Mouse (Mus musculus): ENCODE results near the gene Ifi47.
A peak's percentile ranks its signal among the peaks of the same experiment; 100 is the strongest.

Gene Ifi47

GRCm38 (mm10) chr11:49089735-49090507, 13.5 kb downstream of the Ifi47 start:
- peak; percentile 13 for DNase-seq (ENCODE audit: low spot score)

GRCm38 (mm10) chr11:49090551-49090950, 14.2 kb downstream of the Ifi47 start:
- DNase-seq (ENCODE audit: low spot score): no peak

GRCm38 (mm10) chr11:49091171-49091570, 14.8 kb downstream of the Ifi47 start:
- DNase-seq (ENCODE audit: low spot score): no peak

DNA sequence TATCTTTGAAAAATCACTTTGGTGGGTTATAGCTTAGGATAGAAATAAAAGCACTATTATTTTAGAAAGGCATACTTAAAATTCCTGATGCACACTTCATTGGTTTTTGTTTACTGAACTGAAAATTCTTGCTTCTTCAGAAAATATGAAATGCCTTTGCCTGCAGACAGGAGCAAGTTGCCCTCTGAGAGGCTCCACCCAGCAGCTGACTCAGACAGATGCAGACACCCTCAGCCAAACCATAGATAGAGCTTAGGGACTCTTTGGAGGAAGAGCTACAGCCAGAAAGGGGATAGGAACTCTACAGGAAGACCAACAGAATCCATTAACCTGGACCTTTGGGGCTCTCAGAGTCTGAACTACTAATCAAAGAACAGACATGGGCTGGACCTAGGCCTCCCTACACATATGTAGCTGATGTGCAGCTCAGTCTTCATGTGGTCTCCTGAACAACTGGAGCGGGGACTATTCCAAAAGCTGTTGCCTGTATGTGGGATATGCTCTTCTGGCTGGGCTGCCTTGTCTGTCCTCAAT, 15.7 kb downstream of the Ifi47 start:
- DNase-seq (ENCODE audit: low spot score): no peak

GRCm38 (mm10) chr11:49092786-49093185, 16.4 kb downstream of the Ifi47 start:
- DNase-seq (ENCODE audit: low spot score): no peak

- no peak for DNase-seq (ENCODE audit: low spot score)
These were observed 17.7 kb downstream of the Ifi47 start for GRCm38 (mm10) chr11:49093861-49094660.

DNA sequence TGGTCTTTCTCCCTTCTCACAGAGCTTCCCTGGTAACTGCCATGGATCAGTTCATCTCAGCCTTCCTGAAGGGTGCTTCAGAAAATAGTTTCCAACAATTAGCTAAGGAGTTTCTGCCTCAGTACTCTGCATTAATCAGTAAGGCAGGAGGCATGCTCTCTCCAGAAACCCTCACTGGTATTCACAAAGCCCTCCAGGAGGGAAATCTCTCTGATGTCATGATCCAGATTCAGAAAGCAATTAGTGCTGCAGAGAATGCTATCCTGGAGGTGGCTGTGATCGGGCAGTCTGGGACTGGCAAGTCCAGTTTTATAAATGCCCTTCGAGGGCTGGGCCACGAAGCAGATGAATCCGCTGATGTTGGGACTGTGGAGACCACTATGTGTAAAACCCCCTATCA, 19.0 kb downstream of the Ifi47 start:
- no peak for DNase-seq (ENCODE audit: low spot score)

DNA sequence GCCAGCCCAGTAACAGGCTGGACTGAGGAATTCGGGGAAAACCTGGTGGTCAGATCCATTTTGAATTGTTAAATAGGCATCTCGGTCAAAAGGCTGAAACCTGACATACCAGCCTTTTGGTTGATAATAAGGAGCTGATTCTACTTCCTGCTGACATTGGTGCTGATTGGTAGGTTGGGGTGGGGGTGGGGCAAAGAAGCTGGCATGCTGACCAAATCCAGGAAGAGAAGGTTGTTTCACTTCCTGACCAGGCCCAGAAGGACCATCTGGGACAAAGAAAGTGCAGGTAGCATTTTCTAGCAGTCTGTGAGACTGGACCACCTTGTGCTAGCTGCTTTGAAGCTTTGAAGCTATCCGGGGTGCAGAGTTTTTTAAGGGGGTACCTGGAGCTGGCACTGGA, 24.0 kb downstream of the Ifi47 start:
- peak; percentile 25 for DNase-seq (ENCODE audit: low spot score)

- no peak for DNase-seq (ENCODE audit: low spot score)
These were observed 25.1 kb downstream of the Ifi47 start for GRCm38 (mm10) chr11:49101500-49101899.

- peak; percentile 95 for DNase-seq (ENCODE audit: low spot score)
These were observed 26.8 kb downstream of the Ifi47 start for GRCm38 (mm10) chr11:49103047-49103693.

DNA sequence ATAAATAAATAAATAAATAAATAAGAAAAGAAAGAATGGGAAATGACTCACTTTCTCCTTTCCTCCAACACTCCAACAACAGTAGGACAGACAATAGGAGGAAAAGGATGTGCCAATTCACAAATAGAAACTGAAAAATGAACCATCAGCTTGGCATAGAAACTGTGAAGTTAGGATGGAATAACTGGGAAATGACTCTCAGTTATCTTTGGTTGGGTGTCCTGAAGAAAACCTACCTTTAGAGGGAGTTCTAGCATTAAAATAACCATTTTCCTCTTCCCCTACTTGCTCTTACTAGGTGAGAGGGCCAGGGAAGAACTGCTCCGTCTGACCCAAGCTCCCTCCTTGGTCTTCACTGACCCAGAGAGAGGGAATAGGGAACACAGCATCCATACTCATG, 29.4 kb downstream of the Ifi47 start:
- no peak for DNase-seq (ENCODE audit: low spot score)

DNA sequence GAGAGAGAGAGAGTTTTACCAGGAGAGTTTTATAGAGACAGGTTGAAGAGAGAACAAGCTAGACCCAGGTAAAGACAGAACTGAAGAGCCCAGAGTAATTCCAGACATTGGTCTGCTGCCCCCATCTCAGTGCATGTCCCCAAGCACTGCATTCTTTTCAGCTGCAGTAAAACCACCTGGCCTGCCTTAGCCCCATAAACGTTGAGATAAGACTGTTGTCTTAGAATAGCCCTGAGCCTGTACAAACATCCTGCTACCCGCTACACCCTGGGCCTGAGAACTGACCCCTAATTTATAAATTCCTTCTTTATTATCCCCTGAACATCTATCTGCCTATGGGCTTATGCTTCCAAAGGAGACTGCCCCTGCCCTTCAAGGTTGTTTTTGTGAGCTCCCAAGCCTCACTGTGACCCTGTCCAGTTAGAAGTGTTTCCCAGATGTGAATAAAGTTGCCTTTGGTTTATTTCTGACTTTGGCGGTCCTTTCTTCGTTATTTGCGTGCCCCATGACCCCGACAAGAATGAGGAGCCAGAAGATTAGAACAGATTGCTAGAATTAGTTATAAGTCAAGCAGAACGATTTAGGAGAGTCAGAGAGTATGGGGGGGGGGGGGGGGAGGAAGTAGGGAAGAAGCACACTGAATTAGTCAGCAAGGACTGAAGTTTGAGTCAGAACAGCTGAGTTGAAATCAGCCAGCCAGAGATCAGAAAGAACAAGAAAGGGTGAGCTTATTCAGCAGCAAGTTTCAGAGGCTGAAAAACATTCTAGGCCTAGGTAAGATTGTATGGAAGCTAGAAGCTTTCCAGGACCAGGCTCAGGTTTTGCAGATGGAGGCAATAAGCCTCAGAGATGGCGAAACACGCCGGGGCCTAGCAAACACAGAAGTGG, 31.5 kb downstream of the Ifi47 start:
- DNase-seq (ENCODE audit: low spot score): no peak

DNA sequence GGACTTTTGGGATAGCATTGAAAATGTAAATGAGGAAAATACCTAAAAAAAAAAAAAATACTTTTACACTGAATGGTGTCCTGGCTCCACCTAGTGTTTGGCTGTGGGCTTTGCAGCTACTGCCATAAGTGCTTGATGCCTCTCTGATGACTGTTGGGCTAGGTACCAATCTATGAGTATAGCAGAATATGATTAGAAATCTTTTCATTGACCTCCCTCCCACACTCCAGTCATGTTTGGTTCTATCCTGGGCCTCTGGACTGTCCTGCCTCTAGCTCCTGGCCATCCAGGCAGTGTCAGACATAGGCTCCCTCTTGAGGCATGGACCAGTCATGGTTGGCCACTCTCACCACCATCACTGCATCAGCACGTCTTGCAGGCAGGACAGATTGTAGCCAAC, 32.4 kb downstream of the Ifi47 start:
- DNase-seq (ENCODE audit: low spot score): peak; percentile 72

DNA sequence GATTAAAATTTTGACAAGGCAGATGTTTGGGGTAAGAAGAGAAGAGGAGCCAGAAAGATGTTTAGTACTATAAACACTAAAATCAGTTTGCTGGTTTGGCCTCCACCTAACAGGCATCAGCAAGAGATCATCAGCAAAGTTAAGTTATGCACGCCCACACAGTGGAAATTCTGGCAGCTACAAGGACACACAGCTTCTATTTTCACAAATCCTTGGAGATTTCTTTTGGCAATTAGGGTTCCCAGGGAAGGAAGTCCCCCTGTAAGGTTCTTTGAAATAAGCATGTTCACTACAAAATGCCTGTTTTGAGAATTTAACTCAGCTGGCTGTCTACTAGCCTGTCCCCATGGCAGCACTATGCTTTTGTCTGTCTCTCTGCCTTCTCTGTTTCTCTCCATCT, 34.6 kb downstream of the Ifi47 start:
- no peak for DNase-seq (ENCODE audit: low spot score)

GRCm38 (mm10) chr11:49112624-49113219, 36.3 kb downstream of the Ifi47 start:
- DNase-seq (ENCODE audit: low spot score): no peak

- DNase-seq (ENCODE audit: low spot score): no peak
These were observed 37.8 kb downstream of the Ifi47 start for GRCm38 (mm10) chr11:49114158-49114557.

DNA sequence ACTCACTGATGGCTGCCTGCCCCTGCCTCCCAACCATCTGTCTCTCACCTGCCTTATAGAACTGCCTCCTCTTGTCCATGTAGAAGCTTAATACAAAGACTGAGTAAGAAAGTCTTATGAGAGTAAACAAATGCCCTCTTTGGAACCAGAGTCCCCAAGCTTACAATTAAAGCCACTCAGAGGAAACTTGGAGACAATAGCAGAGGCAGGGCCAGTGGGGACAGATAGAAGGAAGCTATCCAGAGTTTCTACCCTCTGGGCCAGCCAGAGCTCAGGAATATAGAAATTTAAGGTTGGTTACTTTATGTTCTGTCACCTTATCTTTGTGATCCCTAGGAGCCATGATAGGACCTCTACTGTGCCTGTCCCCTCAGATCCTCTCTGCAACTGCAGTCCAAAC, 38.4 kb downstream of the Ifi47 start, which contains the start of gene Olfr1396:
Olfr1396 (minus strand) TSS at position 101 of the 400 bp plus-strand sequence.
- DNase-seq (ENCODE audit: low spot score): no peak

GRCm38 (mm10) chr11:49119635-49120034, 43.2 kb downstream of the Ifi47 start:
- no peak for DNase-seq (ENCODE audit: low spot score)

DNA sequence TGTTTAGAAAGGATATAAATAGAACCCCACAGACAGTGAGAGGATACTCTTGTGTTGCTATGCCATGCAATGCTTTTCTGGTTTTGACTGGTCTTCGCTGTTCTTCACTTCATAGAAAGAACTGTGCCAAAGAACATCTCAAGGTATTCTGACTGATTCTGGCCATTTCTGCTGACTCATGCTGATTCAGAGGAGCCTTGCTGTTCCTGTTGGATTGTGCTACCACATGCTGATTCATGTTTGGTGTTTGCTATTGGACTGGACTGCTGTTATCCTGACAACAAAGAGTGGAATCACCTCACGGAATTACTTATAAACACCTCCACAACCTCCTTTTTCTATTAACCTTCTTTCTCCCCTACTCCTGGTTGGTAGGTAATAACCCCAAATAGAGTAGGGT, 47.8 kb downstream of the Ifi47 start:
- no peak for DNase-seq (ENCODE audit: low spot score)

DNA sequence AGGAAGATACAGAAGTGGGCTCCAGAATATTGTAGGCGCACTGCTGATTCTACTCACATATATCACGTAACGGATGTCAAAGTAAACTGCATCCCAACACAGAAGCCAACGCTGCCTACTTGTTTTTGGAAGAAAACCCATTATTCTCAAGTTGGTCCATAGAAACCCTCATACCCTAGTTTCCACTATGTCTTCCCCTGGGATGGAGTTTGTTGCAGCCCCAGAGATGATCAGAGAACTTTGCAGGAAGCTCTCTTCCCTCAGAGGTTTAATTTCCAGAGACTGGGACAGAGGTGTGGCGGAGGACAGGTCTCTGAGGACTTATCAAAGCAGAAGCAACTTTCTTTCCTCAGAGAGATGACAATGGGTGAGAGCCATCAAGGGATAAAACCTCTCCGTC, 65.6 kb downstream of the Ifi47 start, which contains the start of gene Olfr1395:
Olfr1395 (plus strand) TSS at position 301 of the 400 bp plus-strand sequence.
- DNase-seq (ENCODE audit: low spot score): no peak
